Mouse (Mus musculus) left cerebral cortex, postnatal 36 days (tissue): ENCODE data around the gene S100a11. TPM values are rescaled to one million over a fixed set of nuclear protein-coding genes. Genes with fewer than 3 reads are reported as not detected.
"Not testable (repeated sequence)": the region's sequence is repeated elsewhere in the genome, so short reads cannot be mapped to it uniquely, and the experiment has no call there.

Experiments
- DNase-seq, 2 experiments: peaks; one replicate each; pipeline ENCODE4 v3.0.0; 2021 to 2022; ENCODE audit warnings: low spot score in 2 of 2, mixed read lengths in 1 of 2
- intact Hi-C: fragments of 180-260 bp; cut with DNase I; formaldehyde crosslinking; loops from one replicate; pipeline ENCODE4 v1.15.1; 2025
- total RNA-seq, 2 experiments: library from RNA; stranded (reverse); gene quantifications; 2 replicates each; pipeline ENCODE4 v1.2.3; 2021

The S100a11 gene
- total RNA-seq, 2 experiments from 2014 or later = 7.0 to 9.9 TPM

DNA sequence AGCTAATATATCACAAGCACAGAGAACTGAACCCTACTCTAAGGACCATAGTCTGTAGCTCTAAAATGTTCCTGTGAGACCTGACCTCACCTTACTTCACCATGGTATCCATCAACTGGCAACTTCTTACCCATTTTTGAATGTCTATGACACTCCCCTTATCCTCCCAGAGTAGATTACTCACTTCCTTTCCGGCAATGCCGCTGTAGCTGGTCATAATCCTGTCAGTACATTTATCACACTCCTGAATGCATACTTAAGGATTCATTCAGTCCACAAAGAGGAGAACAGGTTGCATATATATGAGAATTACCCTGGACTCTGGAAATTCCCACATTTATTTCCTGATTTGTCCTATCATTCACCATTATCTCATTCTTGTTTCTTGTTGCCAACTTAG is 2.9 kb upstream of the S100a11 start:
- intact Hi-C loops = no loop called here

DNA sequence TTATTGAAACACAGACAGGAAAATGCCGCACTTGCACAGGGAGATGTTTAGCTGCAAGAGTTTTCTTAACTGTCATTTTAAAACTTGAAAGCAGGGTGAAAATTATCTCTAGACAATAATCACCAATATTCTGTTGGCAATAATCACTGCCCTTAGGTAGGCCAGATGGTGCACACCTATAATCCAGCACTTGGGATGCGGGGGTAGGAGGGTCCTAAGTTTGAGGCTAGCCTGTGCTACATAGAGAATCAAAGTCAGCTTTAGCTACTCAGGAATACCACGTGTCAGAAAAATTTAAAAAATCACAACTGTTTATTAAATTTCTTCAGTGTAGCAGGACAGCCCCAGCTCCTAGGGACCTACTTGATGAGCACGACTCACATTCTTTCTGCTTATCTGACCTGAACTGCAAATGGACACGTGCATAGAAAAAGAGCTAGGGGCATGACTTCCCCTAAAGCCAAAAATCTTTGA is 395 bp upstream of the S100a11 start:
- intact Hi-C loops = no loop called here
- no peak for DNase-seq

More for the DNA sequence above, 2.9 kb upstream of the S100a11 start:
- no peak for DNase-seq

DNA sequence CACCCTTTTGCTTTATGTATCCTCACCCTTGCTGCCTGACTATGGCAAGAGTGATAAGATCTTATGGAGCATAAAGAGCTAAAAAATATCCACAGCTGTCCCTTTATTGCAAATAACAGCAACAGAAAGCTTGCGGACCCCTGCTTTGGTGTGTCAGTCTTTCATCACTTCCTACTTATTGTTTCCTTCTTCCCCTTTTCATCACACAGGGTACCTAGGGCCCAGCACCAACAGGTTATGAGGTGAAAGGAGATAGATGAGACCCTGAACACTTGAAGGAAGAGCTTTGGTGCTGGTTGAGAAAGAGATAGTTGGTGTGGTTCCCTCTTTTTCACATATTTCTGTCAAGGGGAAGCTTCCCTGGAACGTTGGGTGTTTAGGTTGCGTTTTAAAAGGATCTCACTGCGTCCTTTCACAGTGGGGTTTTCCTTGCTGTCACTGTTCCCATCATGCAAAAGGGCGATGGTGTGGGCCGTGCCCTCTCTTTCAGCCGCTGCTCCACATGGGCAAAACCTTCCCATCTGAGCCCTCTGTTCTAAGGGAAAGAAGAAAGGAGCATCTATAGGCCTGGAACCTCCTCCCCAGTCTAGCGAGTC is 1.3 kb downstream of the S100a11 start:
- intact Hi-C loops = no loop called here
- no peak for DNase-seq

DNA sequence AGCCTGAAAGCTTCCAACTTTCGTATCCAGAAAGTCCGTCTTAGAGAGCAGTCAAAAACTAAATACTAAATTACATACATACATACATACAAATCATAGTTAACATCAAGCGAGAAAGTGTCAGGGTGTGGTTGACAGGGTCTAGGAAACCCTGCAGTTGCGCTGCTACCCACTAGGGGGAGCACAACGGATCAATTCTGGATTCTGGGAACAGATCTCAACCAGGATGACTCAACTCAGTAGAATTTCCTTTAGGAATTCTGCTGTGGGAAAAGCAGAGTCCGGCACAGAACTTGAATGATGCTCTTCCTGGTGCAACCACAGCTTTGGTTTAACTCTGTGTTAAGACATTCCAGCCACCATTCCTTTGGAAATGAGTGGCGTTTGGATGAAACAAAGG is 2.3 kb downstream of the S100a11 start:
- peak; percentile 23 to 42 for DNase-seq
- intact Hi-C loops = no loop called here

DNA sequence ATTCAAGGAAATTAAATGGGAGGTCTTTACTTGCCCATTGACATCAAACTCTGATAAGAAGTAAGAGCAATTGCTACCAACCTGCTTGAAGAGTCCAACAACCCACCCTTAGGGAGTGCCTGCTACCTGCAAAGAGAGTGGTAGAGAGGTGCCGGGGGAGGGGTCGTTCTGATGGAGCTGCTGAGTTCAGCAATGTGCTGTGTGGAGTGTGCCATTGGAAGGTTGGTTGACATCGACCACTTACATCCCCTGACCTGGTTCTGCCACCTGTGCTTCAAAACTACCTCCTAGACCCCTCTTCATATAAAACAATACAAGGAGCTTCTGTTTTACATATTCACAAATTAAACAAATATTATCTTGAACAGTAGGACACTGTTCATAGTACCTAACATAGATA is 7.0 kb downstream of the S100a11 start:
- intact Hi-C loops = no loop called here
- no peak for DNase-seq

DNA sequence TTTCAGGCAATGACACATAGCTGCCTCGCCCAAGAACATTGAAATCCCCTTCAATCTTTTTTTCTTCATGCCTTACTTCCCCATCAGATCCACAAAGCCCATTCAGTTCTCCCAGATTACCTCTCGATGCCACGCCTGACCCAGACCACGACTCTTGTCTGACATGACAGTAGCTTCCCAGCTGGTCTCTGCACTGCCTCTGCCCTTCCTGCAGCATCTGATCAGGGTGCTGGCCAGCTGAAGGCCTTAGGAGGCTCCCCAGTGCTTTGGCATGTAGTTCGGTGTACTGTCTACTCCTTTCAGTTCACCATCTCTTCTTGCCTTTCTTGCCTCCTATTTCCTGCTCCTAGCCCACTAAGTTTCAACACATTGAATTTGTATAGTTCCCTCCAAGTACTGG is 8.5 kb downstream of the S100a11 start:
- intact Hi-C loops = no loop called here
- no peak for DNase-seq

DNA sequence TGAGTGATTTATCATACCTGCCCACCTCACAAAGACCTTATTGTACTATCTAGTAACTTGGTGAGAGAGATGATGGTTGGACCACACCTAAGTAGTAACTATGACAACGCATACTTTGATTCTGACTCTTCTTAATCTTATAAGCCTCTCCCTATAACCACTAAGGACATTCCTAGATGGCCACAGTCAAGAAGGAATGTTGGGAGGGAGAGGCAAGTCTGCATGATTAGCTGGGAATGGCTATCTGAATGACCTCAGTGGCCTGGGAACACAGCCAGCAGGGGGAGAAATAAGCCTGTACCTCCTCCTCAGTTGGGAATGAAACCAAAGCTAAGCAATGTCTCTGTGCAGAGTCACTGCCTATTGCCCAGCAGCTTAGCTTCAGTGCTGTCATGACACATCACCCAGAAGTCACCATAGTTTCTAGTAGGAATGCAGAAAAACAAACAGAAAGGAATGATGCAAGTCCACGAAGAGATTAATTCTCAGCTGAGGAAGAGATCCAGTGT is 16.8 kb downstream of the S100a11 start:
- no peak for DNase-seq
- intact Hi-C loops = no loop called here

DNA sequence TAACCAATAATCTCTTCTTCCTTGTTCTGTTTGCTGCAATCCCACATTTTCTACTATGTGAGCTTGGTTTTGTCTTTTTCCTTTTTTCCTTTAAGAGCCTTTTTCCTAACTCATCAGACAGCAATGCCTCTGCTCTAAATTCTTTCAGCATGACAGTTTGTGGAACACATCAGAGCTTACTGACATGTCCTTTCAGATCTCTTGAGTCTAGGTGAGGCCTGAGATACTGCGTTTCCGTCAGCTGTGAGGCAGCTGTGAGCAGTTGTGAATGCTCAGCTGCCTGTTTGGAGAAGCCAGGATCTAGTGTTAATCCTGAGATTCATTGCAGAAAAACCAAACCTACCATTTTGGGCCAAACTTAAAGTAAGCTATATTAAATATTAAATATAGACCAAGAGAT is 18.2 kb downstream of the S100a11 start:
- intact Hi-C loops = no loop called here

DNA sequence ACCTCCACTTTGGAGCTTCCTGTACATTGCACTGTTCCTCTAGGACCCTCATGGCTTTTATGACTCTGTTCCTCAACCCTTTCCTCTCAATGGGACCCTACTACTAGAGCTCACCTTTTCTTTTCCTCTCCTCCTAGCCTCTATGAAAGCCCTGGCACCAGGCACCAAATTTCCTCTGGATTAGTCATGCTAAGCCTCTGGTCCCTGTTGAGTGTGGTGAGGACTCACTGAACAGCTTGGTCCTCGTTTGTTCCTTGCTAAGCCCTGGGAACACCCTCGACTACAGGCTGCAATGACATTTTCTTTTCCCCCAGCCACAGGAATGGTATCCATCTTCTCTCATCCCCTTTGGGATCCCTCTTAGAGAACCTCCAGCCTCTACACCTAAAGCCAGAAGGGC is 21.2 kb downstream of the S100a11 start:
- intact Hi-C loops = no loop called here

More for the DNA sequence above, 18.2 kb downstream of the S100a11 start:
- no peak for DNase-seq

DNA sequence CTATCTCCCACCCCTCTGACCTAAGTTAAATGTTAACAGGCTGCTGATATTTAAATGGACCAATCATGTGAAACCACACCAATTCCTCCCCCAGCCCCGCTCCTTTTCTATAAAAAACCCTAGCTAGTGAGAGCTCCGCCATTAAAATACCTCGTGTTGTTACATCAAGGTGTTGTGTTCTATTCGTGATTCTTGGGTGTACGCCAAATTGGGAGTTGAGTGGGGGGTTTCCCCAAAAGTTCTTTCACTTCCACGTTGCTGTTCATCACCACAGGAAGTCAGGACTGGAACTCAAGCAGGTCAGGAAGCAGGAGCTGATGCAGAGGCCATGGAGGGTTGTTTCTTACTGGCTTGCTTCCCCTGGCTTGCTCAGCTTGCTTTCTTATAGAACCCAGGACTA is 23.9 kb downstream of the S100a11 start:
- DNase-seq, intact Hi-C loops: not testable (repeated sequence)

More for the DNA sequence above, 21.2 kb downstream of the S100a11 start:
- no peak for DNase-seq

DNA sequence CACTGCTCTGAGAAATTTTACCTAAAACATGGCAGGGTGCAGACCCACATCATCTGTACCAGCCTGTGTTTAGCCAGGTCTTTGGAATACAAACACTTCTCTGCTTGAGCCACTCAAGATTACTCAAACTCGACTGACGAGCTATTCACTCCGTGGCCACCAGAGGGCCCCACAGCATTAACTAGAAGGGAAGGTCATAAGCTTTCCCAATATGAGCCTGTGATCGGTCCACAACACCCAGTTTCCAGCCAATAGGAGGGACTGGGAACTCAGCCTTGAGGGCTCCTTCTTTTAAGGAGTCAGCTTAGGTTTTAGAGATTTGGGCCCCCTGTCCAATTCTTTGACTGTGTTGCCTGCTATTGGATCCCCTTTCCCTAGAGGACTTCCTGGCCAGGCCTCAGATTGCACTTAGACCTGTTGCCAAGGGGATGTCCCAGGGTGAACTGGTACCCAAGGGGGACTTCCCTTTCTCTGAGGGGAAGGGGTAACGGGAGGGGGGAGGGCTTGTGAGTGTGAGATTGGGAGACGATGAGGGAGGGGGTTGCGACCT is 26.9 kb downstream of the S100a11 start:
- intact Hi-C loops = loop anchor here (1.0 kb wide), 1 partner anchor 60 kb away; no protein-coding TSS in a partner anchor
- peak; percentile 68 to 82 for DNase-seq

DNA sequence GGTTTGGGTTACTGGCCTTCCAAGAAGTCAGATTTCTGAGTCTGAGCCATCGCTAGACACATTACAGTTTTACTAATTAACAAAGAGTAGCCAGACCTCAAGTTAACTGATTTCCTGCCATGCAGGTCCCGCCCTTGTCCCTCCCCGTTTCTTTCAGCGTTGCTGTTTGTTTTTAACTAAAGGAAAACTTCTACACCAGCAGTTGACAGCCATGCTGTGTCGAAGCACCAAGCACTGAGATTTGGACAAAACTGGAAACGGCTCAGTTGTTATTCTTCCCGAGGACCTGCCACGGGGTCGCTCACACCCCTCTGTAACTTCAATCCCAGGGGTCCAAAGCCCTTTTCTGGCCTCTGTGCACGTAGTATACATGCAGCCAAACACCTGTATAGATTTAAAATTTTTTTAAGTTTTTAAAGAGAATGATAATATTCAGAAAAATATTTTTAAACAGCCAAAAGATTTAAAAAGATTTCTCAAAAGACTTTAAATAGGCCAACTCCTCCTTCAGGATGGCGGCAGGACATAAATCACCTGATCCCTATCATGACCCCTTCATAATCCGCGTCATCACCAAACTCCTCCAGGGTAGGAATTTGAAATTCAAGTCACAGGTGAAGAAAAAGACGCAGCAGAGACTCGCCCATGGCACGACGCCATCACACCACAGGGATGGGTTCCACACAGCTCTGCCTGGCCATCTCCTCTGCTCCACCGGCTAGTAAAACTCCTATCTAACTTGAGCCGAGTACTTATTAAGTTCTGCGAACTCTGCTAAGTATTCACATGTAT is 27.7 kb downstream of the S100a11 start:
- intact Hi-C loops = loop anchor here (1.0 kb wide), 1 partner anchor 59 kb away; no protein-coding TSS in a partner anchor
- no peak for DNase-seq

DNA sequence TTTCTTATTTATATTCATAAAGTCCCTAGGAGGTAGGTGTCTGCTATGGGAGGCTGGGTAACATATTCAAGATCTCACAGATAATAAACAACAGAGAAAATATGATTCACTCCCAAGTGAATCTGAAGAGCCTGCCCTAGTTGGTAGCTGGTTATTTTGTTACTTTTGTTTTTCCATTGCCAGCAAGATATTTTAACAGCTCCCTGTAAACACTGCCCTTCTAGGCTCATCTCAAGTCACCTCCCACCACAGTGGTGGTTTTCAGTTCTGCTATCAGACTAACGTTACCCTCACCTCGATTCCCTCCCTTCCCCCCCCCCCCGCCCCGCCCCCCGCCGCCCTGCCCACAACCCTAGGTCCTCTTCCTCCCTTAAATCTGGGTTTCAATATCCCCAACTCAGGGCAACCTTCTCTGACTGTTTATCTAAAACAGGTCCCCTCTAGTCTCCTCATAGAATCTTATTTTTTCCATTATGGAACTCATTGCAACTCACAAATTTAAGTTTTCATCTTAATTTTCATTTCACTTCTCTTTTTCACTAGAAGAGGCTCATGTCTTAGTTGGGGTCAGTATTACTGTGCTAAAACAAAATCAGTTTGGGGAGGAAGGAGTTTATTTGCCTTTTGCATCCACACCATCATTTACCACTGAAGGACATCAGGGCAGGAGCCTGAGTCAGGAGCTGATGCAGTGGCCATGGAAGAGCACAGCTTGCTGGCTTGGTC is 28.4 kb downstream of the S100a11 start:
- no peak for DNase-seq
- intact Hi-C loops = no loop called here

DNA sequence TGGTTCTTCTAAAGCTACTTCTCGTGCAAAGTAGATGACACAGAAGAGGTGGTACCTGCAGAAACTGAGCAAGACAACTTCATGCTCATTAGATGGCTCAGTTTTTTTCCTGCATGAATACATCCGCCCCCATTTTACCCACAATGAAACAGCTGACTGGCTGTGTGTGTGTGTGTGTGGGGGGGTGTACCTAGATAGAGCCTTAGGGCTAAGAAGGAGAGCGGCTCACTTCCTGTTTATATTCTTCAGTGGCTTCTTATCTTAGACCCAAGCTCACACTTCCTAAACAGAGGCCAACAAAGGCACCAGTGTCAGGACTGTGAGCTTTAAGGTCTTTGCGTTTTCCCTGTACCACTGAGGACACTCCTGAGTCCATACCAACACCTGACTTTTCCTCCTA is 29.7 kb downstream of the S100a11 start:
- DNase-seq = no peak
- intact Hi-C loops = no loop called here

DNA sequence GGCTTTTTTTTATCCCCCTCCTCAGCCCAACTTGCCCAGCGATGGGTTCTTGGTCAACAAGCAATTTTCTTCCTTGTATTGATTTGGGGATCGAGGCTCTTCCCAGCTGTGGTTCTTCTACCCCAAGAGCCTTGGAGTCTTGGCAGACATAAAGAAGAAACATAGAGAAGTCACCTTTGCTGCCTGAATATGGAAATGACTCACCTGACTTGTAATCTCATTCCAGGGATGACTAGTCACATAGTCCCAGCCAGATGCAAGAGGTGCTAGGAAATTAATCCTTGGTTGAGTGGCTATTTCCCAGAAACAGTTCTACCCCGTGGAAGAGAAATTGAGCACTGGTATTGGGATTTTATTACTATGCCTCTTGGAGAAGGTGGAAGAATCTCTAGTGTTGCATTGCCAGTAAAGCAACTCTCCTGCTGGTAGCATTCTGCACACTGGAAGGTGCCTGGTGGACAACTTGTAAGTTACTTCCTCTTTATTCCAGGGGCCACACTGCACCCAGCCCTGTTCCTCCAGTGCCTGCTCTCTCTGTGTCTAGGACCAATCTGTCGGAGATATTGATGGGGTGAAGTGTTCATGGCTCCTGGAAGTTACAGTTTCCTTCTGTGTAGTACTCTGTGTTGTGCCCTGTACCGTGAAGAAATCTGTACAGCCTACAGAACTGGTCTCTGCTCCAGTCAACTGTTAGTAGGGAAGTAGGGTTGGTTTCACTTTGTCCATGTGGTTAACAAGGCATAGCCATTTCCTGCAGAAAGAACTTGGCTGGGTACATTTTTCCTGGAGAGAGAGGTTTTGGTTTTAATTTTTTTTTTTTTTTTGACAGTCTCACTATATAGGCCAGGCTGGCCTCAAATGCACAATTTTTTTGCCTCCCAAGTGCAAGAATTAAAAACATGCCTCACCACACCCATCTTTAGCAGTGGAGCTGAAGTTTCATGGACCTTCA is 31.9 kb downstream of the S100a11 start:
- DNase-seq = no peak
- intact Hi-C loops = no loop called here

DNA sequence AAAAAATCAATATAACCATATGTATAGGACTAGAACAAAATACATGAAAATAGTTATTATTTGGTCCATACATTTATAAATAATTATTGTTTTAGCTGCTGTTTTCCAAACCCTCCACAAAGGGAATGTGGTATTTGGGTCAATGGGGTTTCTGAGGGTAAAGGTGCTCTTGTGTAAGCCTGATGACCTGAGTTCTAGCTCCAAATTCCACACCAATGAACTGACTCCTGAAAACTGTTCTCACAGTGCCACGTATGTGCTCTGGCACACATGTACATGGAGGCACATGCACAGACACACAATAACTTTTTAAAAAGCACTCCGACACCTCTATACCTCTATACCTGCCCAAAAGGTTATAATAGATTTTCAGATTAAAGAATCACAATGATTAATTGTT is 33.0 kb downstream of the S100a11 start:
- intact Hi-C loops = no loop called here

DNA sequence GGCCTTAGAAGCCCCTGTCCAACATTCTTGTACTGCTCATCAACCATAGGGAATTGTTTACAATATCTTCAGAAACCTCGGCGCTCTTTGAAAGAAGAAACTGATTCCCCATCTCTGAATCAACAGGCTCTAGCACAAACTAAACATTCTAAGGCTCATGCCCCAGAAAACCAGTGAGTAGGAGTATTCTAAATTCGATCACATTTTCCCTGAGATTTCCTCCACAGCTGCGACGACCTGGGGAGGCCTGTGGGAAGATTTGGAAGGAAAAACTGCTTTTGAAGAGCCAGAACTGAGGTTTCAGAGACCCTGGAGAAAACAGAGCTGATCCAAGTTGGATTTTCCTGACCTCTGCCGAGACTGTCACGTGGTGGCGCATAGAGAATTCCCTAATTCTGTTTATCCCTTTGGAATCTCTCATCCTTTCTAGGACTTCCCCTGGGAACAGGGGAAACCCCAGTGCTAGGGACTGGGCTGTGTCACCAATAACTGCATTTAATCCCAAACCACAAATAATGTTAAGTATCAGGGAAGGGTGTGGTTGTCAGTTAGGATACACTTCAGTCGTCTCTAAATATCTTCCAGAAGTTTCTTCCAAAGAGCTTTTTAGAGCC is 33.6 kb downstream of the S100a11 start:
- intact Hi-C loops = no loop called here
- no peak for DNase-seq

More for the DNA sequence above, 33.0 kb downstream of the S100a11 start:
- no peak for DNase-seq

DNA sequence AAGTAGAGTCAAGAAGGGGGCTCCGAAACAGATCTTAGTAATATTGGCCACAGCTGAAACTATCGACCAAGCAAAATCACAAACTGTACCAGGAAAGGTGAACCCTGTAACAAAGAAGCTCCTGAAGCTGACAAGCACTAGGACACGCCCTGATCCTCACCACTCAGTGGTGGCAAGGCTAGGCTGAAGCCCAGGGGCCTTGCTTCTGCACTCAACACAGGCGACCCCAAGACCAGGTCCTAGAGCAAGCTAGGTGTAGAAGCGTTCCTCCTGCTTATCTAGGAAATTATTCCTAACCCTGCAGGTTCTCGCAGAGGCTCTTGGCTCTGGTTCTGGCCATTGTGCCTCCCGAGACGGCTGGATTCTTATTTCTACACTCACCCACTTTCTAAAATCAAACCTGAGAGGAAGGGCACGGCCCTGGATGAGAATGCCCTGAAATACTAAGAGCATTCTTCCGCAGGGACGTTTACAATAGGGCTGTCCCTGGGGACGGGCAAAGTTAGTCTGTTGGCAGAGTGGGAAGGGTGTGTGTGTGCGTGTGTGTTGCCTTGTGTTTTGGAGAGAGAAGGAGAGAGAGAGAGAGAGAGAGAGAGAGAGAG is 34.2 kb downstream of the S100a11 start:
- intact Hi-C loops = no loop called here
- no peak for DNase-seq
